Mouse (Mus musculus) lung, embryonic 16.5 days (tissue): ENCODE measurements around the gene Gnb1l. TPM values are rescaled to one million over a fixed set of nuclear protein-coding genes. Genes with fewer than 3 reads are reported as not detected.
A peak's percentile ranks its signal among the peaks of the same experiment; 100 is the strongest.

Experiments used
- ATAC-seq: fragments of 200-750 bp; cut with Nextera tagmentation; 2 replicates; pipeline ENCODE4 v1.8.0; 2017; ENCODE audit warnings: low read depth, mild to moderate bottlenecking, moderate library complexity
- H3K27ac ChIP-seq: fragments of 300-500 bp; sonication (generic); 2 replicates; pipeline ENCODE4 v1.5.1; 2014; ENCODE audit warnings: mild to moderate bottlenecking, control low read depth, low read length
- H3K27me3 ChIP-seq: fragments of 300-500 bp; sonication (generic); 2 replicates; pipeline ENCODE4 v1.6.1; 2014; ENCODE audit warnings: low read depth, low read length, mixed read lengths; ENCODE audit not compliant: control insufficient read depth, insufficient read depth
- H3K36me3 ChIP-seq: fragments of 300-500 bp; sonication (generic); 2 replicates; pipeline ENCODE4 v1.6.1; 2014; ENCODE audit warnings: low read length; ENCODE audit not compliant: control insufficient read depth, insufficient read depth
- H3K4me1 ChIP-seq: fragments of 300-500 bp; sonication (generic); replicated peaks from 2 replicates; pipeline ENCODE4 v1.6.1; 2014; ENCODE audit warnings: low read length, mixed read lengths; ENCODE audit not compliant: control insufficient read depth, insufficient read depth
- H3K4me2 ChIP-seq: fragments of 300-500 bp; sonication (generic); 2 replicates; pipeline ENCODE4 v1.6.1; 2014; ENCODE audit warnings: low read depth, low read length, control low read depth
- H3K4me3 ChIP-seq: fragments of 300-500 bp; sonication (generic); 2 replicates; pipeline ENCODE4 v1.5.1; 2014; ENCODE audit warnings: mild to moderate bottlenecking, low read length, control low read depth
- H3K9ac ChIP-seq: fragments of 300-500 bp; sonication (generic); 2 replicates; pipeline ENCODE4 v1.6.1; 2014; ENCODE audit warnings: low read length, control low read depth
- H3K9me3 ChIP-seq: fragments of 300-500 bp; sonication (generic); 2 replicates; pipeline ENCODE4 v1.6.1; 2016; ENCODE audit warnings: low read length; ENCODE audit not compliant: control insufficient read depth
- WGBS: fragments of 180-500 bp; shearing (Covaris S2); extraction: QIAGEN DNeasy Blood & Tissue Kit; methylation state at CpG from one replicate; pipeline ENCODE4 v1.1.7; 2014; 5-methylcytosine and 5-hydroxymethylcytosine counted together
- polyA plus RNA-seq: library from polyadenylated mRNA; unstranded; fragments of >200 nt; fragmentation: Nextera tagmentation; extraction: Ambion mirVana; gene quantifications from 2 replicates; pipeline ENCODE4 v1.2.1, GENCODE M21; 2015

Gene Gnb1l
- polyA plus RNA-seq, 1 experiment from 2014 or later, result 14.1 TPM

- peak overlapping the region; percentile 73 for H3K9ac ChIP-seq
- peaks cover 32% of the 10 kb centered on the region for H3K4me1 ChIP-seq
- peak overlapping the region; percentile 90 for H3K4me2 ChIP-seq
- 30% methylated on average over 10 of the region's 10 CpGs for WGBS
- peak overlapping the region; percentile 63 for H3K4me3 ChIP-seq
- peak overlapping the region; percentile 32 for H3K27ac ChIP-seq
- peaks cover 95% of the 10 kb centered on the region for H3K27me3 ChIP-seq
- no peaks in the 10 kb centered on the region for H3K9me3 ChIP-seq
- no peak for ATAC-seq
- H3K36me3 ChIP-seq, result no peaks in the 10 kb centered on the region
These were observed 87.2 kb downstream of the Gnb1l start for GRCm38 (mm10) chr16:18585676-18586075.

- 7% methylated on average over 64 of the region's 83 CpGs for WGBS
- peaks cover 34% of the 10 kb centered on the region for H3K4me1 ChIP-seq
These were observed 87.8 kb downstream of the Gnb1l start for GRCm38 (mm10) chr16:18586076-18586905.

GRCm38 (mm10) chr16:18586906-18587546 is 88.5 kb downstream of the Gnb1l start:
- Histone ChIP-seq H3K9ac (peak overlapping the region; percentile 73), H3K27me3 (peaks cover 94% of the 10 kb centered on the region), H3K4me3 (peak overlapping the region; percentile 63), H3K36me3 (no peaks in the 10 kb centered on the region), H3K4me2 (peak overlapping the region; percentile 90), H3K9me3 (no peaks in the 10 kb centered on the region), H3K4me1 (peaks cover 33% of the 10 kb centered on the region), H3K27ac (peak overlapping the region; percentile 66)
- ATAC-seq, result no peak
- 3% methylated on average over 24 of the region's 62 CpGs for WGBS

More at GRCm38 (mm10) chr16:18586076-18586905, 87.8 kb downstream of the Gnb1l start:
- Histone ChIP-seq H3K9me3 (no peaks in the 10 kb centered on the region), H3K27ac (peak overlapping the region; percentile 66), H3K4me2 (peak overlapping the region; percentile 90), H3K9ac (peak overlapping the region; percentile 73), H3K36me3 (no peaks in the 10 kb centered on the region), H3K4me3 (peak overlapping the region; percentile 63), H3K27me3 (peaks cover 95% of the 10 kb centered on the region)
- no peak for ATAC-seq

- ATAC-seq, result peak; percentile 41
- H3K9me3 ChIP-seq, result no peaks in the 10 kb centered on the region
- H3K4me2 ChIP-seq, result peak overlapping the region; percentile 59
- WGBS, result 4% methylated on average over 44 of the region's 57 CpGs
- H3K4me1 ChIP-seq, result peaks cover 27% of the 10 kb centered on the region
- H3K27me3 ChIP-seq, result peaks cover 85% of the 10 kb centered on the region
- peak overlapping the region; percentile 65 for H3K9ac ChIP-seq
- H3K36me3 ChIP-seq, result no peaks in the 10 kb centered on the region
- H3K27ac ChIP-seq, result peak overlapping the region; percentile 75
- peak overlapping the region; percentile 47 for H3K4me3 ChIP-seq
These were observed 89.6 kb downstream of the Gnb1l start for GRCm38 (mm10) chr16:18587847-18588737.

- peaks cover 27% of the 10 kb centered on the region for H3K4me1 ChIP-seq
- WGBS, result 10% methylated on average over 31 of the region's 31 CpGs
- H3K27ac ChIP-seq, result peak overlapping the region; percentile 75
- no peaks in the 10 kb centered on the region for H3K9me3 ChIP-seq
- H3K4me2 ChIP-seq, result peak overlapping the region; percentile 59
- H3K4me3 ChIP-seq, result peak overlapping the region; percentile 47
- peak overlapping the region; percentile 65 for H3K9ac ChIP-seq
- peaks cover 79% of the 10 kb centered on the region for H3K27me3 ChIP-seq
- peak; percentile 13; the same call in 1 of the 2 replicates for ATAC-seq
- no peaks in the 10 kb centered on the region for H3K36me3 ChIP-seq
These were observed 90.2 kb downstream of the Gnb1l start for GRCm38 (mm10) chr16:18588738-18589055.

GRCm38 (mm10) chr16:18589080-18589621 is 90.6 kb downstream of the Gnb1l start:
- H3K9ac ChIP-seq, result no peak overlapping the region
- peak overlapping the region; percentile 75 for H3K27ac ChIP-seq
- peaks cover 74% of the 10 kb centered on the region for H3K27me3 ChIP-seq
- ATAC-seq, result no peak
- H3K4me2 ChIP-seq, result no peak overlapping the region
- 43% methylated on average over 9 of the region's 9 CpGs for WGBS
- no peaks in the 10 kb centered on the region for H3K9me3 ChIP-seq
- H3K4me3 ChIP-seq, result no peak overlapping the region
- peaks cover 27% of the 10 kb centered on the region for H3K4me1 ChIP-seq
- H3K36me3 ChIP-seq, result no peaks in the 10 kb centered on the region

GRCm38 (mm10) chr16:18589804-18590790 is 91.6 kb downstream of the Gnb1l start, which contains the start of gene Tbx1:
Tbx1 (minus strand) TSS chr16:18590671.
- Histone ChIP-seq H3K9me3 (no peaks in the 10 kb centered on the region), H3K9ac (peak within 1 kb of the TSS; percentile 58), H3K4me2 (peak within 1 kb of the TSS; percentile 67), H3K27ac (peak within 1 kb of the TSS; percentile 49), H3K36me3 (no peaks in the 10 kb centered on the region), H3K4me1 (peaks cover 27% of the 10 kb centered on the region), H3K4me3 (peak within 1 kb of the TSS; percentile 51), H3K27me3 (peaks cover 67% of the 10 kb centered on the region)
- 0 out of 2 replicates have a peak, but pooled peaks have one; percentile 18 for ATAC-seq
- WGBS, result 3% methylated on average over 48 of the region's 48 CpGs
